Mouse (Mus musculus): ENCODE measurements at regions not wholly inside any gene's neighbourhood (a gene's known extent, or its start where the extent isn't known, plus 50 kb on each side); places are given as distances from the start of the nearest gene placed in this dataset.
A peak's percentile ranks its signal among the peaks of the same experiment; 100 is the strongest.

GRCm38 (mm10) chr7:70548936-70549450 lies 182.5 kb upstream of the Nr2f2 start:
- H3K27ac ChIP-seq = no peak overlapping the region
- TF ChIP-seq CTCF (IDR thresholded peaks at IDR 0.05) = no peak
- intact Hi-C loops (cut with DNase I) = no loop called here
- no peak overlapping the region for H3K4me3 ChIP-seq
- no peak for DNase-seq

GRCm38 (mm10) chr7:70541881-70542665 lies 175.5 kb upstream of the Nr2f2 start:
- Histone ChIP-seq H3K27ac (no peak overlapping the region), H3K4me3 (no peak overlapping the region)
- no peak for DNase-seq
- no peak for TF ChIP-seq CTCF (IDR thresholded peaks at IDR 0.05)
- intact Hi-C loops (cut with DNase I) = no loop called here

- TF ChIP-seq CTCF (IDR thresholded peaks at IDR 0.05) = no peak
- DNase-seq = no peak
- Histone ChIP-seq H3K27ac (no peak overlapping the region), H3K4me3 (no peak overlapping the region)
- intact Hi-C loops (cut with DNase I) = no loop called here
These were observed 172.6 kb upstream of the Nr2f2 start for GRCm38 (mm10) chr7:70539121-70539642.

- Histone ChIP-seq H3K27ac (no peak overlapping the region), H3K4me3 (no peak overlapping the region)
- no peak for TF ChIP-seq CTCF (IDR thresholded peaks at IDR 0.05)
- no peak for DNase-seq
- intact Hi-C loops (cut with DNase I) = no loop called here
These were observed 169.5 kb upstream of the Nr2f2 start for GRCm38 (mm10) chr7:70536046-70536445.

- Histone ChIP-seq H3K4me3 (no peak overlapping the region), H3K27ac (no peak overlapping the region)
- intact Hi-C loops (cut with DNase I) = no loop called here
- no peak for TF ChIP-seq CTCF (IDR thresholded peaks at IDR 0.05)
- no peak for DNase-seq
These were observed 167.0 kb upstream of the Nr2f2 start for GRCm38 (mm10) chr7:70533552-70533951.

GRCm38 (mm10) chr7:70527921-70528320 lies 161.4 kb upstream of the Nr2f2 start:
- DNase-seq = no peak
- intact Hi-C loops (cut with DNase I) = no loop called here

GRCm38 (mm10) chr7:70525372-70525771 lies 158.8 kb upstream of the Nr2f2 start:
- TF ChIP-seq CTCF (IDR thresholded peaks at IDR 0.05) = no peak
- Histone ChIP-seq H3K4me3 (no peak overlapping the region), H3K27ac (no peak overlapping the region)
- intact Hi-C loops (cut with DNase I) = no loop called here
- DNase-seq = no peak

More at GRCm38 (mm10) chr7:70527921-70528320, 161.4 kb upstream of the Nr2f2 start:
- no peak overlapping the region for H3K27ac ChIP-seq
- no peak overlapping the region for H3K4me3 ChIP-seq
- no peak for TF ChIP-seq CTCF (IDR thresholded peaks at IDR 0.05)

- no peak for DNase-seq
These were observed 158.2 kb upstream of the Nr2f2 start for GRCm38 (mm10) chr7:70524744-70525143.

GRCm38 (mm10) chr7:70524251-70524650 lies 157.7 kb upstream of the Nr2f2 start:
- no peak for DNase-seq
- no peak for TF ChIP-seq CTCF (IDR thresholded peaks at IDR 0.05)

More at GRCm38 (mm10) chr7:70524744-70525143, 158.2 kb upstream of the Nr2f2 start:
- Histone ChIP-seq H3K27ac (no peak overlapping the region), H3K4me3 (no peak overlapping the region)
- TF ChIP-seq CTCF (IDR thresholded peaks at IDR 0.05) = no peak
- intact Hi-C loops (cut with DNase I) = no loop called here

GRCm38 (mm10) chr7:70516741-70517140 lies 150.2 kb upstream of the Nr2f2 start:
- intact Hi-C loops (cut with DNase I) = loop anchor here (10.0 kb wide), 1 partner anchor 108 kb away; no protein-coding TSS in a partner anchor
- no peak for DNase-seq
- Histone ChIP-seq H3K27ac (no peak overlapping the region), H3K4me3 (no peak overlapping the region)
- no peak for TF ChIP-seq CTCF (IDR thresholded peaks at IDR 0.05)

More at GRCm38 (mm10) chr7:70524251-70524650, 157.7 kb upstream of the Nr2f2 start:
- Histone ChIP-seq H3K27ac (no peak overlapping the region), H3K4me3 (no peak overlapping the region)
- intact Hi-C loops (cut with DNase I) = no loop called here

GRCm38 (mm10) chr7:70515341-70515851 lies 148.9 kb upstream of the Nr2f2 start:
- no peak overlapping the region for H3K27ac ChIP-seq
- peak overlapping the region; percentile 48; the same call in 1 of the 2 replicates for H3K4me3 ChIP-seq
- DNase-seq = peak; percentile 15
- TF ChIP-seq CTCF (IDR thresholded peaks at IDR 0.05) = no peak
- intact Hi-C loops (cut with DNase I) = loop anchor here (10.0 kb wide), 1 partner anchor 109 kb away; no protein-coding TSS in a partner anchor

GRCm38 (mm10) chr7:70514666-70515065 lies 148.1 kb upstream of the Nr2f2 start:
- intact Hi-C loops (cut with DNase I) = loop anchor here (10.0 kb wide), 1 partner anchor 110 kb away; no protein-coding TSS in a partner anchor

GRCm38 (mm10) chr7:70512354-70512753 lies 145.8 kb upstream of the Nr2f2 start:
- Histone ChIP-seq H3K4me3 (no peak overlapping the region), H3K27ac (no peak overlapping the region)
- TF ChIP-seq CTCF (IDR thresholded peaks at IDR 0.05) = no peak
- DNase-seq = no peak
- intact Hi-C loops (cut with DNase I) = loop anchor here (10.0 kb wide), 1 partner anchor 112 kb away; no protein-coding TSS in a partner anchor

More at GRCm38 (mm10) chr7:70514666-70515065, 148.1 kb upstream of the Nr2f2 start:
- DNase-seq = peak; percentile 45
- TF ChIP-seq CTCF (IDR thresholded peaks at IDR 0.05) = no peak
- peak overlapping the region; percentile 28 for H3K27ac ChIP-seq
- H3K4me3 ChIP-seq = peak overlapping the region; percentile 48
